In genomic region chr1:120244646-120245045, GRCm38 (mm10) we compare ENCODE assay signal across 14 mouse cellular contexts.
"Had no signal": no experiment of that assay in that cellular context is flagged by ENCODE, and none has a peak within 500 bp of the region (broad histone marks: within the 10 kb centered on the region; RNA-seq: fewer than 3 reads in every experiment).

No protein-coding gene starts in this region.

- H3K4me3 ChIP-seq: layer of hippocampus, adult 2 months; liver, embryonic 13.5 days; lung, embryonic 15.5 days; midbrain, embryonic 12.5 days; neural tube, embryonic 13.5 days; stomach, embryonic 15.5 days had no signal

- DNase-seq: kidney, postnatal 10 days; kidney, postnatal 4 days; liver; liver, embryonic 13.5 days; liver, postnatal 0 days; right cerebral cortex, postnatal 14 days; thymus, adult 2 months; thymus, postnatal 25 days had no signal

- H3K4me1 ChIP-seq: midbrain, embryonic 12.5 days; neural tube, embryonic 13.5 days; stomach, embryonic 15.5 days had no signal

- H3K27ac ChIP-seq: layer of hippocampus, adult 2 months; liver, embryonic 13.5 days; lung, embryonic 15.5 days; midbrain, embryonic 12.5 days; neural tube, embryonic 13.5 days; stomach, embryonic 15.5 days had no signal

- H3K9me3 ChIP-seq: liver, embryonic 13.5 days; lung, embryonic 15.5 days; midbrain, embryonic 12.5 days; neural tube, embryonic 13.5 days; stomach, embryonic 15.5 days had no signal

- ATAC-seq: midbrain, embryonic 16.5 days had no signal

- H3K27me3 ChIP-seq: liver, embryonic 13.5 days; lung, embryonic 15.5 days; midbrain, embryonic 12.5 days; neural tube, embryonic 13.5 days; stomach, embryonic 15.5 days had no signal

- H3K4me2 ChIP-seq: liver, embryonic 13.5 days; lung, embryonic 15.5 days; midbrain, embryonic 12.5 days; neural tube, embryonic 13.5 days; stomach, embryonic 15.5 days had no signal

- H3K36me3 ChIP-seq: lung, embryonic 15.5 days; midbrain, embryonic 12.5 days; neural tube, embryonic 13.5 days; stomach, embryonic 15.5 days had no signal

- H3K9ac ChIP-seq: liver, embryonic 13.5 days; liver, postnatal 0 days; lung, embryonic 15.5 days; midbrain, embryonic 12.5 days; neural tube, embryonic 13.5 days; stomach, embryonic 15.5 days had no signal
